Mouse (Mus musculus) hematopoietic stem cell, adult 5-6 weeks (primary cell): ENCODE results near the gene Fggy. TPM values are rescaled to one million over a fixed set of nuclear protein-coding genes. Genes with fewer than 3 reads are reported as not detected.
A peak's percentile ranks its signal among the peaks of the same experiment; 100 is the strongest.

Experiments used
- ATAC-seq, 2 experiments: fragments of 125-278 bp in 1 of 2; replicated peaks in 1 of 2; 2 replicates each; pipeline ENCODE4 v1.8.0; 2016 to 2017; ENCODE audit warnings: inconsistent platforms in 2 of 2, mild to moderate bottlenecking in 2 of 2, moderate number of reproducible peaks in 2 of 2, low read depth in 1 of 2, moderate TSS enrichment in 1 of 2; ENCODE audit not compliant: low FRiP score in 2 of 2, poor library complexity in 2 of 2, severe bottlenecking in 2 of 2, insufficient read depth in 1 of 2, low TSS enrichment in 1 of 2
- total RNA-seq: library from RNA; stranded (forward); fragments of 172-1452, 232-1000 nt; gene quantifications from 2 replicates; pipeline ENCODE4 v1.2.3, GENCODE M21; 2017

Fggy gene
- total RNA-seq, 1 experiment from 2014 or later = 21.1 TPM

GRCm38 (mm10) chr4:95738179-95738578 is 180.9 kb downstream of the Fggy start:
- ATAC-seq = no peak

GRCm38 (mm10) chr4:95738725-95739124 is 181.4 kb downstream of the Fggy start:
- no peak for ATAC-seq

- peak; percentile 50 to 76; a peak in 2 of 4 replicates for ATAC-seq
Observed at GRCm38 (mm10) chr4:95741115-95741734, 183.9 kb downstream of the Fggy start.

- ATAC-seq = no peak
Observed at GRCm38 (mm10) chr4:95742986-95743385, 185.7 kb downstream of the Fggy start.

- ATAC-seq = 0 out of 4 replicates have a peak, but pooled peaks of 1 of the 2 experiments have one; percentile 22
Observed at GRCm38 (mm10) chr4:95746954-95747353, 189.6 kb downstream of the Fggy start.

- no peak for ATAC-seq
Observed at GRCm38 (mm10) chr4:95747415-95748202, 190.3 kb downstream of the Fggy start.

GRCm38 (mm10) chr4:95750186-95750585 is 192.9 kb downstream of the Fggy start:
- no peak for ATAC-seq

- no peak for ATAC-seq
Observed at GRCm38 (mm10) chr4:95752538-95753188, 195.4 kb downstream of the Fggy start.

GRCm38 (mm10) chr4:95759027-95759731 is 201.9 kb downstream of the Fggy start:
- ATAC-seq = no peak

- ATAC-seq = peak; percentile 25 to 42; a peak in 3 of 4 replicates
Observed at GRCm38 (mm10) chr4:95765359-95765758, 208.1 kb downstream of the Fggy start.

- no peak for ATAC-seq
Observed at GRCm38 (mm10) chr4:95770469-95770868, 213.2 kb downstream of the Fggy start.

- no peak for ATAC-seq
Observed at GRCm38 (mm10) chr4:95771542-95771941, 214.2 kb downstream of the Fggy start.

- ATAC-seq = no peak
Observed at GRCm38 (mm10) chr4:95771945-95772344, 214.6 kb downstream of the Fggy start.

GRCm38 (mm10) chr4:95772663-95773062 is 215.4 kb downstream of the Fggy start:
- no peak for ATAC-seq

GRCm38 (mm10) chr4:95775574-95775973 is 218.3 kb downstream of the Fggy start:
- no peak for ATAC-seq

- no peak for ATAC-seq
Observed at GRCm38 (mm10) chr4:95777839-95778238, 220.5 kb downstream of the Fggy start.

GRCm38 (mm10) chr4:95778528-95778927 is 221.2 kb downstream of the Fggy start:
- ATAC-seq = no peak
